Mouse (Mus musculus): Measurements from ENCODE around the gene Gm13078. TPM values are rescaled to one million over a fixed set of nuclear protein-coding genes. Genes with fewer than 3 reads are reported as not detected.

The Gm13078 gene
- not detected for total RNA-seq (2021)
- long read RNA-seq, experiment 1 = 0 reads
- long read RNA-seq, experiment 2 = 0 reads

GRCm38 (mm10) chr4:143719155-143719554, at the start of gene Gm13078:
Gene Gm13078 (plus strand): TSS chr4:143719455.
- intact Hi-C loops (cut with DNase I; ENCODE audit: low total_unique reads) = no loop called here
- no peak for DNase-seq

GRCm38 (mm10) chr4:143702611-143703010, 16.6 kb upstream of the Gm13078 start, which contains the start of gene Gm13089:
Gene Gm13089 (minus strand): TSS chr4:143702711.
- DNase-seq = no peak
- intact Hi-C loops (cut with DNase I; ENCODE audit: low total_unique reads) = no loop called here

Other genes starting within 250 kb of the Gm13078 start
- gene Gm13043, start 208.1 kb upstream of the Gm13078 start, total RNA-seq (2021) = not detected
- gene Gm13040, start 183.5 kb upstream of the Gm13078 start, total RNA-seq (2021) = not detected
- gene BC080695, start 167.8 kb upstream of the Gm13078 start, total RNA-seq (2021) = not detected
- gene Gm13057, start 167.7 kb upstream of the Gm13078 start, total RNA-seq (2021) = not detected
- gene Gm13083, start 104.5 kb upstream of the Gm13078 start, total RNA-seq (2021) = not detected
- not detected for gene Gm13088, start 62.2 kb upstream of the Gm13078 start, total RNA-seq (2021)
- not detected for gene Gm13089, start 16.7 kb upstream of the Gm13078 start, total RNA-seq (2021)
- not detected for gene Gm13023, start 69.9 kb downstream of the Gm13078 start, total RNA-seq (2021)
- gene Gm13084, start 96.6 kb downstream of the Gm13078 start, total RNA-seq (2021) = not detected
- gene Gm13103, start 127.0 kb downstream of the Gm13078 start, total RNA-seq (2021) = not detected
- gene Pramef6, start 180.9 kb downstream of the Gm13078 start, total RNA-seq (2021) = not detected
- not detected for gene Pramef25, start 231.6 kb downstream of the Gm13078 start, total RNA-seq (2021)
- gene Gm13101, start 247.5 kb downstream of the Gm13078 start, total RNA-seq (2021) = not detected

Measured in gastrocnemius, postnatal 14 days (tissue).